Mouse (Mus musculus): ENCODE measurements around the gene Acoxl.

DNA sequence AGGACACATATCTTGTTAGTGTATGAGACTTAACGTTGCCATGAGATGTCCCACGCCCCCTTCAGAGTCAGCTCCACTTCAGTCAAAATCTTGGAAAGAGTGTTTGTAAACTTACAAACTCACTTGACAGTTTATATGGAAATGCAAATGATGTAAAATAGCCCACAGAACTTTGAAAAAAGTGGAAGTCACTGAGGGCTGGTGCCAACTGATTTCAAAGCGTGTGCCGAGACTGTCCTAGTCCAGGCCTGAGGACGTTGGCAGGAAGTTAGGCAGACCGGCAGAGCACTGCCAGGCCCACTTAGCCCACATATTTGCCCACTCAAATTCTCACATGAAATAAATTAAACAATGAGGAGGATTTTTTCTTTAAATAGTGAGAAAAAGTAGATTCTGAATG lies 221.5 kb downstream of the Acoxl start:
- TF ChIP-seq POLR2AphosphoS5 (IDR thresholded peaks at IDR 0.05; ENCODE audit: insufficient replicate concordance, low read depth, low read length) (no peak), CTCF (IDR thresholded peaks at IDR 0.05; ENCODE audit: low read depth, low read length) (no peak), GATA1 (IDR thresholded peaks at IDR 0.05; ENCODE audit: borderline replicate concordance, low read length) (no peak), TAL1 (conservative IDR thresholded peaks at IDR 0.05; ENCODE audit: low read depth, low read length) (no peak)
